Mouse (Mus musculus) ES-E14 (cell line): Measurements from ENCODE around the gene Olfr221.

Experiments used
- CHD2 ChIP-seq: IDR thresholded peaks from 2 replicates; pipeline ENCODE4 v1.6.1; 2014; ENCODE audit warnings: mild to moderate bottlenecking, low read depth, low read length, inconsistent platforms
- HCFC1 ChIP-seq: IDR thresholded peaks from 2 replicates; pipeline ENCODE4 v1.6.1; 2012; ENCODE audit warnings: low read length, inconsistent platforms, borderline replicate concordance; ENCODE audit not compliant: insufficient read depth
- MAFK ChIP-seq: IDR thresholded peaks from 2 replicates; pipeline ENCODE4 v1.6.1; 2014; ENCODE audit warnings: mild to moderate bottlenecking, low read depth, low read length, inconsistent platforms; ENCODE audit not compliant: insufficient read depth
- ZC3H11A ChIP-seq: IDR thresholded peaks from 2 replicates; pipeline ENCODE4 v1.6.1; 2012; ENCODE audit warnings: low read depth, mild to moderate bottlenecking, inconsistent platforms, low read length, borderline replicate concordance
- ZNF384 ChIP-seq: IDR thresholded peaks from 2 replicates; pipeline ENCODE4 v1.6.1; 2012; ENCODE audit warnings: low read depth, low read length, inconsistent platforms

GRCm38 (mm10) chr14:52014761-52015311, 27.4 kb downstream of the Olfr221 start:
- TF ChIP-seq ZC3H11A (no peak), CHD2 (no peak), ZNF384 (no peak), HCFC1 (no peak), MAFK (no peak)
